Mouse (Mus musculus): ENCODE results near the gene Gcsam. TPM values are rescaled to one million over a fixed set of nuclear protein-coding genes. Genes with fewer than 3 reads are reported as not detected.

Gene Gcsam
- polyA plus RNA-seq, 1 experiment = 1.9 TPM

DNA sequence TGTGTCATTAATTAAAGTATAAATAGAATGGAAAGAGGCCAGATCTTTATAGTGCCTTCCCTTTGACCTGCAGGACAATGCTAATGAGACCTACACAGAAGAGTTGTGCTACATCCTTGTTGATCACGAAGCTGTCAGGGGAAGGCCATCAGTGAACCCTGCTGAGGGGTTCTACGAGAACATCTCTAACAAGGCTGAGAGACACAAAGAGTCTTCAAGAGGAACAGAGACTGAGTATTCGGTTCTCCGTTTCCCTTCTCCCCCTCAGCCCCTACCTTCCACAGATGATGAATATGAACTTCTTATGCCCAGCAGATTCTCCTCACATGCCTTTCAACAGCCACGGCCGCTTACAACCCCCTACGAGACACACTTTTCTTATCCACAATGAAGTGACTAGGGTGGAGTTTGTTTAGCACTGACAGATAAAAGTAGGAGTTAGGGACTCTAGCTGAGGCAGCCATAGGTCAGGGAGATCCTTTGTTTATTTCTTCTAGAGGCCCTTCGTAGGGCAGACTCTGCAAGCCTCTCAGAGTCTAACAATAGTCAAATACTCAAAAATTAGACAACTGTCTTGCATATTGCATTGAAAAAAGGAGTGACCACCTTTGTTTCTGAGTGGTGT, 9.7 kb downstream of the Gcsam start:
- Histone ChIP-seq H3K27me3 (replicated peaks) (no peaks in the 10 kb centered on the region), H3K36me3 (replicated peaks; ENCODE audit: low read length) (peaks cover 6% of the 10 kb centered on the region), H3K9me3 (no peaks in the 10 kb centered on the region), H3K4me1 (peaks cover 91% of the 10 kb centered on the region), H3K4me3 (replicated peaks) (peak overlapping the region; percentile 38)
- TF ChIP-seq FLI1 (IDR thresholded peaks at IDR 0.05; ENCODE audit: low read length) = no peak
- TF ChIP-seq GATA1 (IDR thresholded peaks at IDR 0.05; ENCODE audit: borderline replicate concordance, low read length) = no peak

DNA sequence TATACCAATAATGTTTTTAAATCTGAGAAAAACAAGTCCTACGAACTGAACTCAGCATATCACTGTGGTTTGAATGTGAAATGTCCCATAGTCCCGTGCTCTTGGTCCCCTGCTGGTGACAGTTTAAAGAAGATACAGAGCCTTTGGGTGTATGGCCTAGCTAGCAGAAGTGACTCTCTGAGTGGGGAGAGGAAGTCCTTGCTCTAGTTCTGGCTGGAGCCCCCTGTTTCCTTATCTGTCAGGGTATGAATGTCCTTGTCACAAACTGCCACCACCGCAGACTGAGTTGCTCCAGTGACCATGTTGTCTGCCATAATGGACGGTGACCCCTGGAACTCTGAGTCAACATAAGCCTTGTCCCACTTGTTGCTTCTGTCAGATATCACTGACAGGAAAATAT, 13.1 kb downstream of the Gcsam start:
- Histone ChIP-seq H3K9me3 (no peaks in the 10 kb centered on the region), H3K4me3 (replicated peaks) (no peak overlapping the region), H3K27me3 (replicated peaks) (no peaks in the 10 kb centered on the region), H3K36me3 (replicated peaks; ENCODE audit: low read length) (peaks cover 19% of the 10 kb centered on the region), H3K4me1 (peaks cover 92% of the 10 kb centered on the region)
- TF ChIP-seq FLI1 (IDR thresholded peaks at IDR 0.05; ENCODE audit: low read length) = no peak
- no peak for TF ChIP-seq GATA1 (IDR thresholded peaks at IDR 0.05; ENCODE audit: borderline replicate concordance, low read length)

DNA sequence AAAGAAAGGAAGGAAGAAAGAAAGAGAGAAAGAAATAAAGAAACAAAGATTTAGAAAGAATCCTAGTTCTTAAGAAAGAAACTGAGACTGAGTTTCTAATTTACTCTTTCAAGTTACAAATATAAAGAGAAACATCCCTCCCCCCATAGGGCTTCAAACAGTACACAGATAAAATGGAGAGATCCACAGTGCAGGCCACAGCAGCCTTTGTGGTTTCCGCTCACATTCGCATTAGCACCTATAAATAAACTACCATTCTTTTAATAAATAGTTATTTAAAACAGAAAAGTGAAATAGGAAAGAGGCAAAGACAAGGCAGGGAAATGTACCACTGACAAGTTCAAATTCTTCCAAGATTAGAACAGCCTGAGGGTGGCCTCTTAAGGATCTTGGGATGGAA, 14.6 kb downstream of the Gcsam start:
- Histone ChIP-seq H3K27me3 (replicated peaks) (no peaks in the 10 kb centered on the region), H3K9me3 (no peaks in the 10 kb centered on the region), H3K36me3 (replicated peaks; ENCODE audit: low read length) (peaks cover 33% of the 10 kb centered on the region), H3K4me3 (replicated peaks) (peak overlapping the region; percentile 76), H3K4me1 (peaks cover 88% of the 10 kb centered on the region)
- TF ChIP-seq FLI1 (IDR thresholded peaks at IDR 0.05; ENCODE audit: low read length) (no peak), GATA1 (IDR thresholded peaks at IDR 0.05; ENCODE audit: borderline replicate concordance, low read length) (no peak)

DNA sequence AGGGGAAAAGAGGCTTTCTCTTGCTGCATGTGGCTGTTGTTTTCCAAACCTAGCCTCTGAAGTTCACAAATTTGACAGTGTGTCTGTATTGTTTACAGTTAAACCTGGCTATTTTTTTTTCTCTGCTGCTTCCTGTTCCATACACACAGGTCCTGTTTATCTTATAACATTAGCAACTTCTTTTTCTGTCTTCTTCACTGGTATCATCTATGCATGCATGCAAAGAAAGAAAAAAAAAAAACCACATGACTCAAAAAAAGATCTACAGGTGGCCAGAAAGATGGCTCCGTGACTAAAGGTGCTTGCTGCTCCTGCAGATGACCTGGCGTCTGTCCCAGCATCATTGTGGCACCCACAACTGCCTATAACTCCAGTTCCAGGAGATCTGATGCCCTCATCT, 15.2 kb downstream of the Gcsam start:
- Histone ChIP-seq H3K4me1 (peaks cover 88% of the 10 kb centered on the region), H3K4me3 (replicated peaks) (peak overlapping the region; percentile 76), H3K27me3 (replicated peaks) (no peaks in the 10 kb centered on the region), H3K9me3 (no peaks in the 10 kb centered on the region), H3K36me3 (replicated peaks; ENCODE audit: low read length) (peaks cover 33% of the 10 kb centered on the region)
- TF ChIP-seq GATA1 (IDR thresholded peaks at IDR 0.05; ENCODE audit: borderline replicate concordance, low read length) (no peak), FLI1 (IDR thresholded peaks at IDR 0.05; ENCODE audit: low read length) (no peak)

DNA sequence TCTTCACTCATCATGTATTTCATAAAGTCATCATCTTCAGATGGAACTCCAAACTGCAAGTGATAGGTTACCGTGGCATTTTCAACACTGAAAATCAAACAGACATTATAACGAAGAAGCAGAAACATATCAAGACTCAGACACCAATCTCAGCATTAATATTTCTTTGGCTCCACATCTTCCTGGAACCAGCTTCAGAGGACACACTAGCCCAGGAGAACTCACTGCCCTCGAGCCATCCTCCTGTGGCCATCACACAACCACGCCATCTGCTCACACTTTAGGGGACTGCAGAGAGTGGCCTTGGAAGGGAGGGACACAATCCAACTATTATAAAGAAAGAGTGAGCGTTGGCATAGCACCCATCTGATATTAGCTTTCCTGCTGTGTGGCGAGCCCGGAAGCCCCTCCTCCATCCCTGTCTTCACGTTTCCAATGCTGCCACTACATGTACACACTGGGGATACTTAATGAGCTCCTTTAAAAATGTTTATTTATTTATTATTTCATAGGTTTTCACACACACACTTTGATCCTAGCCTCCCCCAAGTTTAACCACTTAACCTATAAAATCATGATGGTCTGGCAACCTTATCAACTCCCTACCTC, 19.4 kb downstream of the Gcsam start:
- no peaks in the 10 kb centered on the region for H3K27me3 ChIP-seq (replicated peaks)
- peaks cover 66% of the 10 kb centered on the region for H3K36me3 ChIP-seq (replicated peaks; ENCODE audit: low read length)
- no peak for TF ChIP-seq GATA1 (IDR thresholded peaks at IDR 0.05; ENCODE audit: borderline replicate concordance, low read length)
- no peak for TF ChIP-seq FLI1 (IDR thresholded peaks at IDR 0.05; ENCODE audit: low read length)
- no peaks in the 10 kb centered on the region for H3K9me3 ChIP-seq
- H3K4me1 ChIP-seq = peaks cover 65% of the 10 kb centered on the region
- no peak overlapping the region for H3K4me3 ChIP-seq (replicated peaks)

DNA sequence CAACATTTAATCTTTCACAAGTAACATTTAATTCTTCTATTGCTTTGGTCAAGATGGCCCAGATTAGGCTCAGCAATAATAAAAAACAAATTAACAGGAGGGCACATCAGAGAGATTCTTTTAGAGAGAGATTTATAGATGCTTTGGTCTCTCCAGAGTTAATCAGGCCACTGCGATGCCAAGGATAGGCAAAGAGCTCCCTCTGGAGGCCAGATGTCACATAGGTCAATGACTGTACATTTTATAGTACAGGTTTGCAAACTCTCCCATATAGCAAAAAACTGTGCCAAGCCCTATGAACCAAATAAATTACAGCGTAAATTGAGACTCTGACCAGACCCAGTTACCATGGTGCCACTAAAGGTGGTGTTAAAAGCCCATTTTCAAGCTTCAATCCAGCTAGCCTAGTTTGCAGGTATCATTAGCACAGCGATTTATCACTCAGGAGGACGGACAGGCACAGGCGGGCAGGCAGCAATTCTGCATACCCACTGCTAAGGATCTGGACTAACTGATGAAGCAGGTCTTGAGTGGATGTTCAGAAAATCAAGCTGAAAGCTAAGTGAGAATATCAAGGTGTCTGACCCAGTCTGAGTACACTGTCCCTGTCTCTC, 20.3 kb downstream of the Gcsam start:
- Histone ChIP-seq H3K9me3 (no peaks in the 10 kb centered on the region), H3K36me3 (replicated peaks; ENCODE audit: low read length) (peaks cover 75% of the 10 kb centered on the region), H3K27me3 (replicated peaks) (no peaks in the 10 kb centered on the region), H3K4me3 (replicated peaks) (no peak overlapping the region), H3K4me1 (peaks cover 66% of the 10 kb centered on the region)
- no peak for TF ChIP-seq FLI1 (IDR thresholded peaks at IDR 0.05; ENCODE audit: low read length)
- no peak for TF ChIP-seq GATA1 (IDR thresholded peaks at IDR 0.05; ENCODE audit: borderline replicate concordance, low read length)

DNA sequence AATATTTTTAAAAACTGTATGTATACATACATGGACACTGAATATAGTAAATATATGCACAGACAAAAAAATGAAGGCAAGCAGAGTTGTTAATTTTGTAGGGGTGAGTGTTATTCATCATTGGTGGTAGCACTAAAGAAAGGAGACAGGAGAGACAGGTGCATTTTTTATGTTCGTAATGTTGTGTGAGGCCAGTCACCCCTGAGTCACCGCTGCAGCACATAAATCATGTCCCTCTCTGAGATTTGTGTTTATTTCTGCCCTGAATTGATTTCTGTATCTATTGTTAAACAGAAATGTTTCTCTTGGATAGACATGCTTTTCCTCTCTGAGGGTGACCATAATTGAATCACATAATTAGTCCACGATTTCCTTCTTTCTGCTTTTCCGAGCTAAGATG, 22.2 kb downstream of the Gcsam start:
- Histone ChIP-seq H3K4me3 (replicated peaks) (no peak overlapping the region), H3K4me1 (peaks cover 63% of the 10 kb centered on the region), H3K36me3 (replicated peaks; ENCODE audit: low read length) (peaks cover 81% of the 10 kb centered on the region), H3K9me3 (no peaks in the 10 kb centered on the region), H3K27me3 (replicated peaks) (no peaks in the 10 kb centered on the region)
- TF ChIP-seq GATA1 (IDR thresholded peaks at IDR 0.05; ENCODE audit: borderline replicate concordance, low read length) (no peak), FLI1 (IDR thresholded peaks at IDR 0.05; ENCODE audit: low read length) (no peak)

DNA sequence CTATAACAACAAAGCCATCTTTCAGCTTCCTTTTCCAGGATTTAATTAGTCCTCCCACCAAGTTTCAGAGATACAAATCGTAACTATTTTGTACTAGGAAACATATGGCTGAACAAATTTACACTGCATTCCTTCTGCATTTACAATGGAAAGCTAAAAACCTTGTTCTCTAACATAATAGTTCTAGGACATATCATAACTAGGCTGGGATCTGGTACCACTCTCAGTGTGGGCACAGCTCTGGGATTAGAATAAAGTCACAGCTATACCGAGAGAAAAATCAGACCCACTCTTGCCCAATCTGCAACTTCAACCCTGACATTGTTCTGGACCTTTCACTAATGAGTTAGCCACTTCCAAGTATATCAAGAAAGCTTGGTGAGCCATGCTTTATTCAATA, 25.6 kb downstream of the Gcsam start:
- H3K4me3 ChIP-seq (replicated peaks) = no peak overlapping the region
- peaks cover 48% of the 10 kb centered on the region for H3K4me1 ChIP-seq
- TF ChIP-seq FLI1 (IDR thresholded peaks at IDR 0.05; ENCODE audit: low read length) (no peak), GATA1 (IDR thresholded peaks at IDR 0.05; ENCODE audit: borderline replicate concordance, low read length) (no peak)
- no peaks in the 10 kb centered on the region for H3K27me3 ChIP-seq (replicated peaks)
- no peaks in the 10 kb centered on the region for H3K9me3 ChIP-seq
- H3K36me3 ChIP-seq (replicated peaks; ENCODE audit: low read length) = peaks cover 90% of the 10 kb centered on the region

DNA sequence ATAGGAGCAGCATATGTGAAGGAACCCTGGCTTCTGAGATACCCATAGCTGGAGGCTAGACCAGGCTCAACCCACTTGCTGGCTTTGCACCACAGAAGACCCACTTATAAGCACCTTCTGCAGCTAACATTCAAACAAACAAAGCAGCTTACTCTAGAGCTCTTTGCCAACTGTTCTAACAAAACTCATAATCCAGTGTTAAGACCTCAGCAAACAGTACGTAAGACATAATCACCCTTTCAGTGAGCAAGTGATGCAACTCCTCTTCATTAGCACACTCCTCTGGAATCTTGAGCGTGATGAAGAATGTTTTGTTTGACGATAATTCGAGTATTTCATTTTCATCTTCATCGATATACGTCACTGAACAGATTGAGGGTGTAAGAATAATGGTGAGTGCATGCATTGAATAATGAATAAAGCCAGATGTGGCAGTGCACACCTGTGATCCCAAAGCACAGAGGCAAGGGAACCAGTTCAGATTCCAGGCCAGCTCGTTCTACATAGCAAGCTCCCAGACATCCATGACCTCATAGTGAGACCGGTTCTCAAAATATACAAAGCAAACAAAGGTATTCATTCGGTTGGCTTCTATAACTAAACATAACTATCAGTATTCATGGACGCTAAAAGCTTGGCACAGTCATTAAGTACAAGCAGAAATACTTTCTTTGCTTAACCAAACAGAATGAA, 30.0 kb downstream of the Gcsam start:
- TF ChIP-seq GATA1 (IDR thresholded peaks at IDR 0.05; ENCODE audit: borderline replicate concordance, low read length) (no peak), FLI1 (IDR thresholded peaks at IDR 0.05; ENCODE audit: low read length) (no peak)
- no peaks in the 10 kb centered on the region for H3K27me3 ChIP-seq (replicated peaks)
- no peak overlapping the region for H3K4me3 ChIP-seq (replicated peaks)
- H3K36me3 ChIP-seq (replicated peaks; ENCODE audit: low read length) = peaks cover 64% of the 10 kb centered on the region
- peaks cover 69% of the 10 kb centered on the region for H3K4me1 ChIP-seq
- no peaks in the 10 kb centered on the region for H3K9me3 ChIP-seq

DNA sequence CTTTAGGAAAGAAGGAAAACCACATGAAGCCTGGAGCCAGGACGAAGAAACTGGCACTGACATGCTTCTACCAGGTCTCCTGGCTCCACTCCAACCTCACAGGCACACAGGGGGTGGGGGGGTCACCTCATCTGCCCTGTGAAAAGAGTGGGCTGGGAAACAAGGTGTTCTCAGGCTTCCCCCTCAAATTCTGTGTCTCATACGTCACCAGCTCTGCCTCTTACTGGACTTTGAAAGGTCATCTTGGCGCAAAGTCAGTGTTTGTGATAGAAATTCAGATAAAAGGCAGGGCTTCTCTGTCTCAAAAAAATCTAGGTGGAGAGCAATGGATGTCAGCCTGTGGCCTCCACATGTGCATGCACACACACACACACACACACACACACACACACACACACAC, 31.1 kb downstream of the Gcsam start:
- TF ChIP-seq FLI1 (IDR thresholded peaks at IDR 0.05; ENCODE audit: low read length) (no peak), GATA1 (IDR thresholded peaks at IDR 0.05; ENCODE audit: borderline replicate concordance, low read length) (no peak)
- Histone ChIP-seq H3K9me3 (no peaks in the 10 kb centered on the region), H3K27me3 (replicated peaks) (no peaks in the 10 kb centered on the region), H3K4me3 (replicated peaks) (no peak overlapping the region), H3K36me3 (replicated peaks; ENCODE audit: low read length) (peaks cover 55% of the 10 kb centered on the region), H3K4me1 (peaks cover 73% of the 10 kb centered on the region)
